Mouse (Mus musculus): ENCODE results near the gene Paqr8. TPM values are rescaled to one million over a fixed set of nuclear protein-coding genes. Genes with fewer than 3 reads are reported as not detected.

The Paqr8 gene
- polyA plus RNA-seq, 1 experiment from 2014 or later: 6.1 TPM

- no peak for ATAC-seq
- Histone ChIP-seq H3K4me1 (ENCODE audit: control insufficient read depth, insufficient read depth, low read length) (no peaks in the 10 kb centered on the region), H3K27me3 (replicated peaks; ENCODE audit: control insufficient read depth, insufficient read depth, low read length) (no peaks in the 10 kb centered on the region), H3K27ac (ENCODE audit: low read length) (no peak overlapping the region), H3K36me3 (ENCODE audit: control insufficient read depth, insufficient read depth, low read length) (no peaks in the 10 kb centered on the region), H3K4me3 (ENCODE audit: low read length) (no peak overlapping the region), H3K4me2 (ENCODE audit: low read depth, low read length) (no peak overlapping the region), H3K9me3 (ENCODE audit: control insufficient read depth, low read length) (no peaks in the 10 kb centered on the region), H3K9ac (ENCODE audit: low read depth, low read length) (no peak overlapping the region)
- 83% methylated on average over 8 of the region's 8 CpGs for WGBS
These were observed 15.2 kb downstream of the Paqr8 start for GRCm38 (mm10) chr1:20905501-20906127.

DNA sequence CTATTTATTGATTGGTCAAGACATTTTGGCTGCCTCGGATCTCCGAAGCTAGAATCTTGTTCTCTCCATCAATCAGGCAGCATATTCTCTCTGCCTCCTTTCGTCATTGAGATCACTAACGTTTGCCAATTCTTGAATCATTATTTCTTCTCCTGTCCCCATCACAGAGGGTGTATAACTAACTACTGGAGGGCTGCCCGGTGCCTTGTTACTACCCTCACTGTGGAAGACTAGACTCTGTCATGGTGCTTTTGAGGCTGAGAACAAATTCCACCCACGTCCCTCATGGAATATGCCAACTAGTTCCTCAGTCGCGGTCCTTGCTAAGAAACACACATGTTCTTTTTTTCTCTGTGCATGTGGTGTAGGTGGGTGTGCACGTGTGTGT lies 15.7 kb downstream of the Paqr8 start:
- Histone ChIP-seq H3K27me3 (replicated peaks; ENCODE audit: control insufficient read depth, insufficient read depth, low read length) (no peaks in the 10 kb centered on the region), H3K27ac (ENCODE audit: low read length) (no peak overlapping the region), H3K36me3 (ENCODE audit: control insufficient read depth, insufficient read depth, low read length) (no peaks in the 10 kb centered on the region), H3K4me2 (ENCODE audit: low read depth, low read length) (no peak overlapping the region), H3K9me3 (ENCODE audit: control insufficient read depth, low read length) (no peaks in the 10 kb centered on the region), H3K9ac (ENCODE audit: low read depth, low read length) (no peak overlapping the region), H3K4me3 (ENCODE audit: low read length) (no peak overlapping the region), H3K4me1 (ENCODE audit: control insufficient read depth, insufficient read depth, low read length) (no peaks in the 10 kb centered on the region)
- WGBS: 85% methylated on average over 9 of the region's 9 CpGs
- no peak for ATAC-seq

DNA sequence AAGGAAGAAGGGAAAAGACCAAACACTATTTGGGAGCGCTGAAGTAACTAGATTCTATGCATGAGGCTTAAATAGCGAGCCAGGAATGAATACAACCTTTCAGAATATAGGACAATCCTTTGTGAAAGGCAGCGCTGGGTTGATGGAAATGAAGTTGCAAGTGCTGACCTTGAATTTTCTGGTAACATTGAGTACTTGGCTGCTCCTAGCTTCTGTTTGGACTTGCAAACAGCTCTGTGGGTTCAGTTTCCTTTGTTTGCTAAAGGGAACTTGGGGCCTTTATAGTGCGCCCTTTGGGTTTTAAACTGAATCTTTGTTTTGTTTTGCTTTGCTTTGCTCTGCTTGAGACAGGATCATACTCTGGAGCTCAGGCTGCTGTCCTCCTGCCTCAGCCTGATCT lies 18.1 kb downstream of the Paqr8 start:
- Histone ChIP-seq H3K4me3 (ENCODE audit: low read length) (no peak overlapping the region), H3K9me3 (ENCODE audit: control insufficient read depth, low read length) (no peaks in the 10 kb centered on the region), H3K4me1 (ENCODE audit: control insufficient read depth, insufficient read depth, low read length) (0 out of 2 replicates have a peak, but pooled peaks cover 4% of the 10 kb centered on the region), H3K27me3 (replicated peaks; ENCODE audit: control insufficient read depth, insufficient read depth, low read length) (no peaks in the 10 kb centered on the region), H3K9ac (ENCODE audit: low read depth, low read length) (no peak overlapping the region), H3K27ac (ENCODE audit: low read length) (no peak overlapping the region), H3K36me3 (ENCODE audit: control insufficient read depth, insufficient read depth, low read length) (no peaks in the 10 kb centered on the region), H3K4me2 (ENCODE audit: low read depth, low read length) (no peak overlapping the region)
- no peak for ATAC-seq
- whole genome bisulfite sequencing: 53% methylated on average over 4 of the region's 4 CpGs

GRCm38 (mm10) chr1:20912115-20912514 lies 21.7 kb downstream of the Paqr8 start:
- H3K4me1 ChIP-seq (ENCODE audit: control insufficient read depth, insufficient read depth, low read length): 0 out of 2 replicates have a peak, but pooled peaks cover 4% of the 10 kb centered on the region
- H3K36me3 ChIP-seq (ENCODE audit: control insufficient read depth, insufficient read depth, low read length): no peaks in the 10 kb centered on the region
- no peak for ATAC-seq
- H3K27ac ChIP-seq (ENCODE audit: low read length): no peak overlapping the region
- H3K9me3 ChIP-seq (ENCODE audit: control insufficient read depth, low read length): no peaks in the 10 kb centered on the region
- WGBS: 33% methylated on average over 2 of the region's 2 CpGs
- no peak overlapping the region for H3K4me3 ChIP-seq (ENCODE audit: low read length)
- H3K9ac ChIP-seq (ENCODE audit: low read depth, low read length): no peak overlapping the region
- no peaks in the 10 kb centered on the region for H3K27me3 ChIP-seq (replicated peaks; ENCODE audit: control insufficient read depth, insufficient read depth, low read length)
- no peak overlapping the region for H3K4me2 ChIP-seq (ENCODE audit: low read depth, low read length)

- Histone ChIP-seq H3K9ac (ENCODE audit: low read depth, low read length) (no peak overlapping the region), H3K36me3 (ENCODE audit: control insufficient read depth, insufficient read depth, low read length) (no peaks in the 10 kb centered on the region), H3K9me3 (ENCODE audit: control insufficient read depth, low read length) (no peaks in the 10 kb centered on the region), H3K4me1 (ENCODE audit: control insufficient read depth, insufficient read depth, low read length) (0 out of 2 replicates have a peak, but pooled peaks cover 4% of the 10 kb centered on the region), H3K27ac (ENCODE audit: low read length) (no peak overlapping the region), H3K4me3 (ENCODE audit: low read length) (no peak overlapping the region), H3K27me3 (replicated peaks; ENCODE audit: control insufficient read depth, insufficient read depth, low read length) (no peaks in the 10 kb centered on the region), H3K4me2 (ENCODE audit: low read depth, low read length) (no peak overlapping the region)
- peak; percentile 55; the same call in 1 of the 2 replicates for ATAC-seq
- 44% methylated on average over 13 of the region's 13 CpGs for WGBS
These were observed 22.2 kb downstream of the Paqr8 start for GRCm38 (mm10) chr1:20912527-20913171.

DNA sequence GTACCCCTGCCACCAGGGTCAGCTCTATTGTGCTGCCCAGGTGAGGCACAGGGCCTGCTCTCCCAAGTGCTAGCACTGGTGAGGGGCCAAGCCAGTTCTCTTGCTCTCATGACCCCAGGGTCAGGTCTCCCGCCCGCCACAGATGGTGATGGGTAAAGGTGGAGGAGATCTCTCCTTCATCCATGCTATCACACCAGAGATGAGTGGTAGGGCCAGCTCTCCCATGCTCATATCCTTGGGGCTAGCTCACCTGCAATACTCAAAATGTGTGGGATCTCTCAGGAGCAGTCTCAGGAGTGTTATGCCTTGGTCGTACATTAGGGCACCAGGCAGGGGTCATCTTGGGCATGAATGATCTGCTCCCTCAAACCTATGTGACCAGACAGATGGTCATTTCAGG lies 24.4 kb downstream of the Paqr8 start:
- no peak overlapping the region for H3K4me3 ChIP-seq (ENCODE audit: low read length)
- H3K27me3 ChIP-seq (replicated peaks; ENCODE audit: control insufficient read depth, insufficient read depth, low read length): no peaks in the 10 kb centered on the region
- no peak overlapping the region for H3K27ac ChIP-seq (ENCODE audit: low read length)
- ATAC-seq: no peak
- 87% methylated on average over 3 of the region's 3 CpGs for WGBS
- H3K9ac ChIP-seq (ENCODE audit: low read depth, low read length): no peak overlapping the region
- H3K4me2 ChIP-seq (ENCODE audit: low read depth, low read length): no peak overlapping the region
- 0 out of 2 replicates have a peak, but pooled peaks cover 4% of the 10 kb centered on the region for H3K4me1 ChIP-seq (ENCODE audit: control insufficient read depth, insufficient read depth, low read length)
- no peaks in the 10 kb centered on the region for H3K9me3 ChIP-seq (ENCODE audit: control insufficient read depth, low read length)
- no peaks in the 10 kb centered on the region for H3K36me3 ChIP-seq (ENCODE audit: control insufficient read depth, insufficient read depth, low read length)

DNA sequence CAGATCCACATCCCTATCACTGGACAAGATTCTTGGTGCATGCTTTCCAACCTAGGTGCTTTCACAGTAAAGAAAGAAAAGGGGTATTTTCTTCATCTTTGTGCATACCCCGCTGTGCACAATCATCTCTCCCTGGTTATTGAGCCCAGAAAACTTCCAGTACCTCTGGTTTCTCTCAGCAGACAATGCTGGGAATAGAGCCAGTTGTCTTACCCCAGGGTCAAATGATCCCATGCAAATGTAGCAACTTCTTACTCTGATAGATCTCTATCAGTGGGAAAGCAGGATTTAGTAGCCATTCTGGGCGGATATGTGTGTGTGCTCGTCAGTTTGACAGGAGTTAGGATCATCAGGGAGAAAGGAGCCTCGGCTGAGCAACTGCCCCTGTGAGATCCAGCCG lies 25.2 kb downstream of the Paqr8 start:
- H3K9ac ChIP-seq (ENCODE audit: low read depth, low read length): no peak overlapping the region
- no peak for ATAC-seq
- WGBS: 76% methylated on average over 5 of the region's 5 CpGs

GRCm38 (mm10) chr1:20917496-20918050 lies 27.2 kb downstream of the Paqr8 start:
- no peak overlapping the region for H3K27ac ChIP-seq (ENCODE audit: low read length)
- WGBS: 67% methylated on average over 6 of the region's 6 CpGs
- H3K36me3 ChIP-seq (ENCODE audit: control insufficient read depth, insufficient read depth, low read length): no peaks in the 10 kb centered on the region
- H3K4me2 ChIP-seq (ENCODE audit: low read depth, low read length): no peak overlapping the region
- no peak overlapping the region for H3K9ac ChIP-seq (ENCODE audit: low read depth, low read length)
- H3K27me3 ChIP-seq (replicated peaks; ENCODE audit: control insufficient read depth, insufficient read depth, low read length): no peaks in the 10 kb centered on the region
- no peak overlapping the region for H3K4me3 ChIP-seq (ENCODE audit: low read length)
- no peak for ATAC-seq
- 0 out of 2 replicates have a peak, but pooled peaks cover 2% of the 10 kb centered on the region for H3K4me1 ChIP-seq (ENCODE audit: control insufficient read depth, insufficient read depth, low read length)
- no peaks in the 10 kb centered on the region for H3K9me3 ChIP-seq (ENCODE audit: control insufficient read depth, low read length)

More for the DNA sequence above, 25.2 kb downstream of the Paqr8 start:
- Histone ChIP-seq H3K4me2 (ENCODE audit: low read depth, low read length) (no peak overlapping the region), H3K27ac (ENCODE audit: low read length) (no peak overlapping the region), H3K36me3 (ENCODE audit: control insufficient read depth, insufficient read depth, low read length) (no peaks in the 10 kb centered on the region), H3K4me3 (ENCODE audit: low read length) (no peak overlapping the region), H3K4me1 (ENCODE audit: control insufficient read depth, insufficient read depth, low read length) (0 out of 2 replicates have a peak, but pooled peaks cover 4% of the 10 kb centered on the region), H3K27me3 (replicated peaks; ENCODE audit: control insufficient read depth, insufficient read depth, low read length) (no peaks in the 10 kb centered on the region), H3K9me3 (ENCODE audit: control insufficient read depth, low read length) (no peaks in the 10 kb centered on the region)

DNA sequence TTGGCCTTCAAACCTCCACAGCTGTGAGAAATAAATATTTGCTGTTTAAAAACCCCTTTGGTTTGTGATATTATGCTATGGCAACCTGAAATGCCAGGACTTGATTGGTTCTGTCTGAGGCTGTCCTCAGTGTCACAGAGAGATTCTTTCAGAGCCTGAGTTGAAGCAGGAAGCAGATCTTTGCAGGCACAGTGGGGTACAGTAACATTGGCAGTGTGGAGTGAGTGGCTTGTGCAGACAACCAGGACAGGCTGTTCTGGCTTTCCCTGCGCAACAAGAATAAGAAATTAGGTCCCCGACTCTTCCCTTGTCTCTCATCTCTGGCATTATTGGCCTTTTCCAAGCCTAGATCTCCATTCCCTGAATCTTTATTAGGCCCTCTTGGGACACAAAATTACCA lies 29.3 kb downstream of the Paqr8 start:
- no peak overlapping the region for H3K9ac ChIP-seq (ENCODE audit: low read depth, low read length)
- H3K4me2 ChIP-seq (ENCODE audit: low read depth, low read length): no peak overlapping the region
- H3K4me3 ChIP-seq (ENCODE audit: low read length): no peak overlapping the region
- no peak overlapping the region for H3K27ac ChIP-seq (ENCODE audit: low read length)
- no peak for ATAC-seq
- peaks cover 5% of the 10 kb centered on the region for H3K4me1 ChIP-seq (ENCODE audit: control insufficient read depth, insufficient read depth, low read length)
- no peaks in the 10 kb centered on the region for H3K27me3 ChIP-seq (replicated peaks; ENCODE audit: control insufficient read depth, insufficient read depth, low read length)
- no peaks in the 10 kb centered on the region for H3K9me3 ChIP-seq (ENCODE audit: control insufficient read depth, low read length)
- 89% methylated on average over 2 of the region's 2 CpGs for WGBS
- no peaks in the 10 kb centered on the region for H3K36me3 ChIP-seq (ENCODE audit: control insufficient read depth, insufficient read depth, low read length)
